Mouse (Mus musculus) intestine, postnatal 0 days (tissue): ENCODE results near the gene Dnah17. TPM values are rescaled to one million over a fixed set of nuclear protein-coding genes. Genes with fewer than 3 reads are reported as not detected.

Experiments
- ATAC-seq: fragments of 200-750 bp; cut with Nextera tagmentation; 2 replicates; pipeline ENCODE4 v1.8.0; 2017; ENCODE audit warnings: mild to moderate bottlenecking, moderate TSS enrichment, moderate library complexity
- H3K27ac ChIP-seq: fragments of 300-500 bp; sonication (generic); 2 replicates; pipeline ENCODE4 v1.5.1; 2014; ENCODE audit warnings: mild to moderate bottlenecking, low read depth, low read length, moderate library complexity
- H3K27me3 ChIP-seq: fragments of 300-500 bp; sonication (generic); replicated peaks from 2 replicates; pipeline ENCODE4 v1.6.1; 2014; ENCODE audit warnings: low read length, mixed read lengths; ENCODE audit not compliant: control insufficient read depth, insufficient read depth
- H3K36me3 ChIP-seq: fragments of 300-500 bp; sonication (generic); 2 replicates; pipeline ENCODE4 v1.6.1; 2014; ENCODE audit warnings: mild to moderate bottlenecking, moderate library complexity; ENCODE audit not compliant: control insufficient read depth, insufficient read depth
- H3K4me1 ChIP-seq: fragments of 300-500 bp; sonication (generic); replicated peaks from 2 replicates; pipeline ENCODE4 v1.6.1; 2014; ENCODE audit warnings: antibody characterized with exemption, low read length, mixed read lengths; ENCODE audit not compliant: control insufficient read depth, insufficient read depth
- H3K4me2 ChIP-seq: fragments of 300-500 bp; sonication (generic); replicated peaks from 2 replicates; pipeline ENCODE4 v1.6.1; 2014; ENCODE audit warnings: low read depth, mild to moderate bottlenecking, moderate library complexity
- H3K4me3 ChIP-seq: fragments of 300-500 bp; sonication (generic); 2 replicates; pipeline ENCODE4 v1.5.1; 2014; ENCODE audit warnings: low read depth, low read length
- H3K9ac ChIP-seq: fragments of 300-500 bp; sonication (generic); 2 replicates; pipeline ENCODE4 v1.6.1; 2014; ENCODE audit warnings: mild to moderate bottlenecking, low read depth, low read length
- H3K9me3 ChIP-seq: fragments of 300-500 bp; sonication (generic); 2 replicates; pipeline ENCODE4 v1.6.1; 2016; ENCODE audit warnings: mixed run types; ENCODE audit not compliant: control insufficient read depth
- CTCF ChIP-seq: sonication (generic); IDR thresholded peaks from 2 replicates; pipeline ENCODE4 v1.5.1; 2016; ENCODE audit warnings: low read depth, mild to moderate bottlenecking, control low read depth, antibody characterized with exemption, moderate library complexity
- WGBS: fragments of 180-500 bp; shearing (Covaris S2); extraction: QIAGEN DNeasy Blood & Tissue Kit; methylation state at CpG from one replicate; pipeline ENCODE4 v1.1.7; 2014; 5-methylcytosine and 5-hydroxymethylcytosine counted together
- polyA plus RNA-seq: library from polyadenylated mRNA; unstranded; fragments of >200 nt; fragmentation: Nextera tagmentation; extraction: Ambion mirVana; gene quantifications from 2 replicates; pipeline ENCODE4 v1.2.1, GENCODE M21; 2015

Gene Dnah17
- polyA plus RNA-seq, 1 experiment from 2014 or later: 0.03 TPM

DNA sequence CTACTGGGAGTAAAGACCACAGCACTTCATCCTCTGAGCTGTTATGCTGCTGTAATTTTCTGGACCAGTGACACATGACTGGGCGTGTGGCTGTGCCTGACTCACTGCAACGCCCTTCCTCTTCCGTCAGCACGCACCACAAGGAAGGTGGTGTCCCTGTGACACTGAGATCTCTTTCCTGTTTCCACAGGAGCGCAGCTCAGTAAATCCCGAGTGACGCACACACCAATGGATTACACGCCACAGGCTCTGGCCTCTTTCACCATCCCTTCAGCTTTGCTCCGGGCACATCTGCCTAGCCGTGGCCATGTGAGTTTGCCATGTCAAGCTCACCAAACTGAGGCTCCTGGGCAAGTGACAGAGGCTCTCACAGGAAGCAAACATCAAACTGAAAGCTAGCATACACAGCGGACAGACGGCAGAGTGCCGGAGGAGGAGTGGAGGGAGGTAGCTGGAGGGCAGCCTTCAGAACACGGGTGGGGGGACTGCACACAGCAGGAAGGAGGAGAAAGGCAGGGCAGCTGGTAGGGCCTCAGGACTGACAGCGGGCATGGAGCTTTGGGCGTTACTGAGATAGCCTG is 15.4 kb upstream of the Dnah17 start:
- no peaks in the 10 kb centered on the region for H3K9me3 ChIP-seq
- no peak overlapping the region for H3K9ac ChIP-seq
- peaks cover 13% of the 10 kb centered on the region for H3K4me1 ChIP-seq
- H3K4me3 ChIP-seq: no peak overlapping the region
- peak overlapping the region; percentile 35 for H3K4me2 ChIP-seq
- 44% methylated on average over 16 of the region's 16 CpGs for WGBS
- ATAC-seq: peak; percentile 67
- H3K27ac ChIP-seq: peak overlapping the region; percentile 76
- no peaks in the 10 kb centered on the region for H3K27me3 ChIP-seq
- H3K36me3 ChIP-seq: no peaks in the 10 kb centered on the region
- TF ChIP-seq CTCF: no peak

DNA sequence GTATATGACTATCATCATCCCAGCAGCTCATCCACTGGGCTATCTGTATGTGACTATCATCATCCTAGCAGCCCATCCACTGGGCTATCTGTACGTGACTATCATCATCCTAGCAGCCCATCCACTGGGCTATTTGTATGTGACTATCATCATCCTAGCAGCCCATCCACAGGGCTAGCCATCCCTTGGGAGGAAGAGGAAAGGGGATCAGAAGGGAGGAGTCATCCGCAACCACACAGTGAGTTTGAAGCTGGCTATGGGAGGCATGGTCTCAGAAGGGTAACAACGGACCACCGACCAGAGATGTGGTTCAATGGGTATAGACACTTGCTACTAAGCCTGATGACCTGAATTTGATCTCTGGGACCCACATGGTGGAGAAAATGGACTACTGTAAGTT is 14.7 kb upstream of the Dnah17 start:
- Histone ChIP-seq H3K27ac (no peak overlapping the region), H3K27me3 (no peaks in the 10 kb centered on the region), H3K4me1 (peaks cover 13% of the 10 kb centered on the region), H3K9ac (no peak overlapping the region), H3K4me3 (no peak overlapping the region), H3K36me3 (no peaks in the 10 kb centered on the region), H3K9me3 (no peaks in the 10 kb centered on the region), H3K4me2 (no peak overlapping the region)
- 95% methylated on average over 4 of the region's 4 CpGs for WGBS
- TF ChIP-seq CTCF: no peak
- ATAC-seq: no peak

DNA sequence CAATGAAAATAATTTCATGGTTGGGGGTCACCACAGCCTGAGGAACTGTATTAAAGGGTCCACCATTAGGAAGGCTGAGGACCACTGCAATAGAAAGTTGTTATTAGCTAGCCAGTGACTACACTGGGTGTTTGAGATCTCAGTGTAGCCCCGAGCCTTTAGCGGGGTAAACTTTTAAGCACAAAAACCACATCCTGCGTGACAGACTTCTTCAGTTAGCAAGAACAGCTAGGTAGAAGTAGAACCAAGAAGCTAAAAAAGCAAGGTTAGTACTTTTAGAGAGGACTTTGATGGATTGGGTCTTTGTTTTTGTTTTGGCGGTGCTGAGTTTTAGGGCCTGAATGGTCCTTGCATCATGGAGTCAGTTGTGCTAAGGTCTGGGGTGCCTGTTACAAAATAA is 13.3 kb upstream of the Dnah17 start:
- H3K36me3 ChIP-seq: no peaks in the 10 kb centered on the region
- H3K27ac ChIP-seq: no peak overlapping the region
- no peak overlapping the region for H3K9ac ChIP-seq
- H3K9me3 ChIP-seq: no peaks in the 10 kb centered on the region
- H3K4me3 ChIP-seq: no peak overlapping the region
- no peak for TF ChIP-seq CTCF
- H3K4me2 ChIP-seq: no peak overlapping the region
- peaks cover 8% of the 10 kb centered on the region; the same call in 1 of the 2 replicates for H3K4me1 ChIP-seq
- no peak for ATAC-seq
- 90% methylated on average over 4 of the region's 4 CpGs for WGBS
- H3K27me3 ChIP-seq: no peaks in the 10 kb centered on the region

DNA sequence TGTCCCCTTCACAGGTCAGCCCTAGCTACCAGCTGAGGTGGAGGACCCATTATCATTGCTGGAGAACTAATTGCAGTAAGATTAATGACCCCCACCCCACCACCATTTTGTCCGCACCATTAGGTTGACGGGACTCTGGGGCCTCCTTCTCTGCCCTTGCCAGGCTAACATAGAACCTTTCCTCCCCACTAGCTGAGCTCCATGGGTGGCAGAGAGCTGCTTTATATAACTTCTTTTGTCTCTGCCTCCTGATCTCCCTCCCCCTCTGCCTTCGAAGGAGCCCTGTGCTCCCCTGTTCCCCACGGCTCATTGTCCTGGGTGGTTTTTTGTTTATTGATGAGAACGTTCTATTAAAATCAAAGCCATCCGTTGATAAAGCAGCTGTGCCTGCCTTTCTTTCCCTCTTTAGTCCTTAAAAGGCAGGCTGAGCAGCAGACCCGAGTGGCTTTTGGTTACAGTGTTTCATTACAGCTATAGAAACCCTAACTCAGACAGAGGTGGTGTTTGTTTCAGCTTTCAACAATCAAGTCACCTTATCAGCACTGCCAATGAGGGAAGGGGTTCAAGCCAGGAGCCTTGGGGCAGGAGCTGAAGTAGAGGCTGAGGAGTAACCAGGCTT is 12.2 kb upstream of the Dnah17 start:
- Histone ChIP-seq H3K36me3 (no peaks in the 10 kb centered on the region), H3K27ac (no peak overlapping the region), H3K9ac (no peak overlapping the region), H3K9me3 (no peaks in the 10 kb centered on the region), H3K4me2 (no peak overlapping the region), H3K27me3 (no peaks in the 10 kb centered on the region), H3K4me3 (no peak overlapping the region), H3K4me1 (0 out of 2 replicates have a peak, but pooled peaks cover 5% of the 10 kb centered on the region)
- ATAC-seq: no peak
- WGBS: 47% methylated on average over 7 of the region's 7 CpGs
- TF ChIP-seq CTCF: no peak

DNA sequence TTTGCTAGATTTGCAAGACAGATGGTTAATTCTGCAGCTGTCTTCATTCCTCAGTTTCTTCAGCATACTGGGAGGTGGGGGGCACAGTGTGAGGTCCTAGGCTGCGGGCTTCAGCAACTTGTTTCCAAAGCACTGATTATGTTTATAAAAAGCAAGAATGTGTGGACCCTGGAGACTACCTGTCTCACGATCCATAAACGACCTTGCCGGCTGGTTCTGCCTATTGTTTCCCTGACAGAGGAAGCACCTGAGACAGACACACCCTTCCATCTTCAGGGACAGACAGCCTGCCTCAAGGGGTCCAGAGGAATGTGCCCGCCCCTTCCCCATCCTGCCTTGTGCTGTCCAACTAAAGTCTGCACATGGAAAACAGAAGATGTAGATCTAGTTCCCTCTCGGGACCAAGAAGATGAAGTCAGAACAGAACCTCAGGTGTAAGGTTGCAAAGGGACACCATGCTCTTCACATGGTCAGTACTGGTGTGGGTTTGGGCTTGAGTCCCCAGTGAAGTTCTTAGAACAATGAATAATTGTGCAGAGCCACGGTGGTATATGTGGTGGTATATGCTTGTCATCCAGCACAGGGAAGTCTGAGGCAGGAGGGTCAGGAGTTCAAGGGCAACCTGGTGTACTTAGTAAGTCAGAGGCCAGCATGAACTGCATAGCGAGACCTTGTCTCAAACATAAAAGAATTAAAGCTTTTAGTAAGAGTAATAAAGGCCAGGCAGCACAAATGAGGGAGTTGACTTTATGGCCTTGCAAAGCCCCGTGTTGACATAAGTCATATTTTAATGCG is 10.5 kb upstream of the Dnah17 start:
- ATAC-seq: no peak

DNA sequence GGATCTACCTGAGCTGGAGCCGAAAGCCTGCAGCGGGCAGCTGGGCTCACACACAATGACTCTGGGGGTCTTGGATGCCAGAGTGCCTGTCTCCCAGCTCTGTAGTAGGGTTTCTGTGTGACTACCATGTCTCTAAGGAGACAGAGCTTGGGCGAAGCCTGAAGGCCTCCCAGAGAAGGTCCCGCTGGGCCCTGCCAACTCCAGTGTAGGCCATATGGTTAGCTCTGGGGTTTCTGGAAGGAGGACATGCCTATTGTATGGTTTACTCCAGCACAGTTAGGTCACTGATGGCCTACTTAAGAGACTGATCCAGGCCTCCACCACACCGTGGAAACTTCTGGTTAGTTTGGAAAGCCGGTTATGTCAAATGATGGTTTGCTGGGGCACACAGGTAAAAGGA is 7.9 kb upstream of the Dnah17 start:
- H3K4me3 ChIP-seq: no peak overlapping the region
- H3K4me1 ChIP-seq: no peaks in the 10 kb centered on the region
- H3K9ac ChIP-seq: no peak overlapping the region
- H3K36me3 ChIP-seq: no peaks in the 10 kb centered on the region
- no peak for TF ChIP-seq CTCF
- 97% methylated on average over 6 of the region's 6 CpGs for WGBS
- no peak overlapping the region for H3K27ac ChIP-seq
- no peaks in the 10 kb centered on the region for H3K9me3 ChIP-seq
- H3K4me2 ChIP-seq: no peak overlapping the region
- ATAC-seq: no peak
- H3K27me3 ChIP-seq: no peaks in the 10 kb centered on the region

More for the DNA sequence above, 10.5 kb upstream of the Dnah17 start:
- Histone ChIP-seq H3K4me2 (no peak overlapping the region), H3K27me3 (no peaks in the 10 kb centered on the region), H3K36me3 (no peaks in the 10 kb centered on the region), H3K4me3 (no peak overlapping the region), H3K4me1 (0 out of 2 replicates have a peak, but pooled peaks cover 2% of the 10 kb centered on the region), H3K9ac (no peak overlapping the region), H3K27ac (no peak overlapping the region), H3K9me3 (no peaks in the 10 kb centered on the region)
- no peak for TF ChIP-seq CTCF
- 42% methylated on average over 10 of the region's 10 CpGs for WGBS
